Mouse (Mus musculus) limb, embryonic 12.5 days (tissue): Measurements from ENCODE around the gene Aadacl2. TPM values are rescaled to one million over a fixed set of nuclear protein-coding genes. Genes with fewer than 3 reads are reported as not detected.

Experiments
- ATAC-seq: fragments of 200-750 bp; cut with Nextera tagmentation; 2 replicates; pipeline ENCODE4 v1.8.0; 2017; ENCODE audit warnings: low read depth, moderate TSS enrichment; ENCODE audit not compliant: insufficient number of reproducible peaks, insufficient read depth, low FRiP score, low TSS enrichment
- H3K27ac ChIP-seq: fragments of 300-500 bp; sonication (generic); 2 replicates; pipeline ENCODE4 v1.5.1; 2016; ENCODE audit warnings: mild to moderate bottlenecking, moderate library complexity
- H3K27me3 ChIP-seq: fragments of 300-500 bp; sonication (generic); 2 replicates; pipeline ENCODE4 v1.6.1; 2016; ENCODE audit warnings: mild to moderate bottlenecking, moderate library complexity
- H3K36me3 ChIP-seq: fragments of 300-500 bp; sonication (generic); 2 replicates; pipeline ENCODE4 v1.6.1; 2016; ENCODE audit warnings: mild to moderate bottlenecking, moderate library complexity
- H3K4me1 ChIP-seq: fragments of 300-500 bp; sonication (generic); replicated peaks from 2 replicates; pipeline ENCODE4 v1.6.1; 2016
- H3K4me2 ChIP-seq: fragments of 300-500 bp; sonication (generic); 2 replicates; pipeline ENCODE4 v1.6.1; 2016; ENCODE audit warnings: mild to moderate bottlenecking, moderate library complexity
- H3K4me3 ChIP-seq: fragments of 300-500 bp; sonication (generic); replicated peaks from 2 replicates; pipeline ENCODE4 v1.5.1; 2016; ENCODE audit warnings: mild to moderate bottlenecking
- H3K9ac ChIP-seq: fragments of 300-500 bp; sonication (generic); replicated peaks from 2 replicates; pipeline ENCODE4 v1.6.1; 2016; ENCODE audit warnings: mild to moderate bottlenecking, moderate library complexity
- H3K9me3 ChIP-seq: fragments of 300-500 bp; sonication (generic); 2 replicates; pipeline ENCODE4 v1.6.1; 2016; ENCODE audit warnings: mild to moderate bottlenecking, moderate library complexity
- WGBS: fragments of 180-500 bp; shearing (Covaris S2); methylation state at CpG from one replicate; pipeline ENCODE4 v1.1.7; 2016; 5-methylcytosine and 5-hydroxymethylcytosine counted together
- polyA plus RNA-seq: library from polyadenylated mRNA; unstranded; fragments of >200 nt; fragmentation: Nextera tagmentation; extraction: Ambion mirVana; gene quantifications from 2 replicates; pipeline ENCODE4 v1.2.1, GENCODE M21; 2016

Aadacl2 gene
- not detected in 2 replicates for polyA plus RNA-seq

- 59% methylated on average over 1 of the region's 1 CpGs for WGBS
- Histone ChIP-seq H3K4me1 (no peaks in the 10 kb centered on the region), H3K27me3 (no peaks in the 10 kb centered on the region)
Measured at GRCm38 (mm10) chr3:60006443-60006842, at the start of gene Aadacl2. Gene Aadacl2 (plus strand): TSS chr3:60006743.

GRCm38 (mm10) chr3:59970891-59971290 lies 35.7 kb upstream of the Aadacl2 start:
- no peak overlapping the region for H3K4me3 ChIP-seq
- H3K27ac ChIP-seq: no peak overlapping the region
- H3K4me1 ChIP-seq: no peaks in the 10 kb centered on the region
- WGBS: 90% methylated on average over 5 of the region's 5 CpGs
- H3K9ac ChIP-seq: no peak overlapping the region
- H3K4me2 ChIP-seq: no peak overlapping the region
- no peaks in the 10 kb centered on the region for H3K9me3 ChIP-seq
- no peaks in the 10 kb centered on the region for H3K27me3 ChIP-seq
- no peak for ATAC-seq
- H3K36me3 ChIP-seq: no peaks in the 10 kb centered on the region

More at GRCm38 (mm10) chr3:60006443-60006842, at the start of gene Aadacl2:
- H3K36me3 ChIP-seq: no peaks in the 10 kb centered on the region
- no peak within 1 kb of the TSS for H3K9ac ChIP-seq
- no peaks in the 10 kb centered on the region for H3K9me3 ChIP-seq
- no peak for ATAC-seq
- H3K4me3 ChIP-seq: no peak within 1 kb of the TSS
- H3K27ac ChIP-seq: no peak within 1 kb of the TSS
- no peak within 1 kb of the TSS for H3K4me2 ChIP-seq

GRCm38 (mm10) chr3:59974591-59974990 lies 32.0 kb upstream of the Aadacl2 start:
- no peaks in the 10 kb centered on the region for H3K27me3 ChIP-seq
- no peak for ATAC-seq
- H3K9ac ChIP-seq: no peak overlapping the region
- H3K27ac ChIP-seq: no peak overlapping the region
- H3K4me3 ChIP-seq: no peak overlapping the region
- no peak overlapping the region for H3K4me2 ChIP-seq
- no peaks in the 10 kb centered on the region for H3K36me3 ChIP-seq
- H3K9me3 ChIP-seq: no peaks in the 10 kb centered on the region
- H3K4me1 ChIP-seq: no peaks in the 10 kb centered on the region

GRCm38 (mm10) chr3:60003622-60004021 lies 2.9 kb upstream of the Aadacl2 start:
- H3K4me1 ChIP-seq: no peaks in the 10 kb centered on the region
- H3K9ac ChIP-seq: no peak overlapping the region
- ATAC-seq: no peak

GRCm38 (mm10) chr3:60025417-60025816 lies 18.9 kb downstream of the Aadacl2 start, which contains the start of gene Aadac:
Gene Aadac (plus strand): TSS chr3:60025717.
- no peak within 1 kb of the TSS for H3K9ac ChIP-seq
- no peaks in the 10 kb centered on the region for H3K27me3 ChIP-seq
- H3K27ac ChIP-seq: no peak within 1 kb of the TSS
- H3K4me3 ChIP-seq: no peak within 1 kb of the TSS
- WGBS: 76% methylated on average over 1 of the region's 1 CpGs
- H3K4me1 ChIP-seq: no peaks in the 10 kb centered on the region
- ATAC-seq: no peak
- H3K4me2 ChIP-seq: no peak within 1 kb of the TSS
- H3K36me3 ChIP-seq: no peaks in the 10 kb centered on the region
- no peaks in the 10 kb centered on the region for H3K9me3 ChIP-seq

More at GRCm38 (mm10) chr3:60003622-60004021, 2.9 kb upstream of the Aadacl2 start:
- Histone ChIP-seq H3K4me2 (no peak overlapping the region), H3K36me3 (no peaks in the 10 kb centered on the region), H3K27me3 (no peaks in the 10 kb centered on the region), H3K27ac (no peak overlapping the region), H3K9me3 (no peaks in the 10 kb centered on the region), H3K4me3 (no peak overlapping the region)

- no peak overlapping the region for H3K27ac ChIP-seq
- no peak for ATAC-seq
- H3K4me3 ChIP-seq: no peak overlapping the region
- H3K4me1 ChIP-seq: no peaks in the 10 kb centered on the region
- no peaks in the 10 kb centered on the region for H3K27me3 ChIP-seq
- 89% methylated on average over 4 of the region's 4 CpGs for WGBS
- H3K9ac ChIP-seq: no peak overlapping the region
- H3K36me3 ChIP-seq: no peaks in the 10 kb centered on the region
- H3K9me3 ChIP-seq: no peaks in the 10 kb centered on the region
- no peak overlapping the region for H3K4me2 ChIP-seq
Measured at GRCm38 (mm10) chr3:60031511-60031910, 25.0 kb downstream of the Aadacl2 start.

GRCm38 (mm10) chr3:60046221-60046913 lies 39.8 kb downstream of the Aadacl2 start:
- Histone ChIP-seq H3K9ac (no peak overlapping the region), H3K4me2 (no peak overlapping the region), H3K27ac (no peak overlapping the region), H3K9me3 (no peaks in the 10 kb centered on the region), H3K27me3 (no peaks in the 10 kb centered on the region), H3K36me3 (no peaks in the 10 kb centered on the region), H3K4me3 (no peak overlapping the region), H3K4me1 (no peaks in the 10 kb centered on the region)
- WGBS: 76% methylated on average over 3 of the region's 3 CpGs
- ATAC-seq: no peak

GRCm38 (mm10) chr3:60053231-60053927 lies 46.8 kb downstream of the Aadacl2 start:
- no peak overlapping the region for H3K4me2 ChIP-seq
- no peaks in the 10 kb centered on the region for H3K4me1 ChIP-seq
- no peaks in the 10 kb centered on the region for H3K9me3 ChIP-seq
- no peaks in the 10 kb centered on the region for H3K27me3 ChIP-seq
- no peak overlapping the region for H3K27ac ChIP-seq
- H3K9ac ChIP-seq: no peak overlapping the region
- H3K36me3 ChIP-seq: no peaks in the 10 kb centered on the region
- H3K4me3 ChIP-seq: no peak overlapping the region
- ATAC-seq: no peak
- 81% methylated on average over 3 of the region's 3 CpGs for WGBS

GRCm38 (mm10) chr3:60053931-60054330 lies 47.4 kb downstream of the Aadacl2 start:
- no peaks in the 10 kb centered on the region for H3K36me3 ChIP-seq
- no peaks in the 10 kb centered on the region for H3K27me3 ChIP-seq
- 83% methylated on average over 2 of the region's 2 CpGs for WGBS
- H3K9me3 ChIP-seq: no peaks in the 10 kb centered on the region
- no peak overlapping the region for H3K27ac ChIP-seq
- no peak overlapping the region for H3K4me2 ChIP-seq
- ATAC-seq: no peak
- H3K4me3 ChIP-seq: no peak overlapping the region
- no peak overlapping the region for H3K9ac ChIP-seq
- H3K4me1 ChIP-seq: no peaks in the 10 kb centered on the region

GRCm38 (mm10) chr3:60056451-60056850 lies 49.9 kb downstream of the Aadacl2 start:
- Histone ChIP-seq H3K9me3 (no peaks in the 10 kb centered on the region), H3K27me3 (no peaks in the 10 kb centered on the region), H3K4me1 (no peaks in the 10 kb centered on the region), H3K4me3 (no peak overlapping the region), H3K9ac (no peak overlapping the region), H3K27ac (no peak overlapping the region), H3K36me3 (no peaks in the 10 kb centered on the region), H3K4me2 (no peak overlapping the region)
- ATAC-seq: no peak
- 31% methylated on average over 3 of the region's 3 CpGs for WGBS

- Histone ChIP-seq H3K4me3 (no peak overlapping the region), H3K4me1 (no peaks in the 10 kb centered on the region), H3K9me3 (no peaks in the 10 kb centered on the region), H3K36me3 (no peaks in the 10 kb centered on the region), H3K27ac (no peak overlapping the region), H3K27me3 (no peaks in the 10 kb centered on the region), H3K4me2 (no peak overlapping the region), H3K9ac (no peak overlapping the region)
- no peak for ATAC-seq
- 83% methylated on average over 2 of the region's 2 CpGs for WGBS
Measured at GRCm38 (mm10) chr3:60057070-60057808, 50.7 kb downstream of the Aadacl2 start.
